Mouse (Mus musculus) CH12F3 (cell line): Measurements from ENCODE around the gene Ubtd2.

Experiments
- in situ Hi-C: fragments of 300-500 bp; cut with MboI; formaldehyde crosslinking; loops from 2 replicates; pipeline ENCODE4 v1.14.3; 2020; ENCODE audit warnings: low sequenced_read_pairs

Gene Ubtd2

DNA sequence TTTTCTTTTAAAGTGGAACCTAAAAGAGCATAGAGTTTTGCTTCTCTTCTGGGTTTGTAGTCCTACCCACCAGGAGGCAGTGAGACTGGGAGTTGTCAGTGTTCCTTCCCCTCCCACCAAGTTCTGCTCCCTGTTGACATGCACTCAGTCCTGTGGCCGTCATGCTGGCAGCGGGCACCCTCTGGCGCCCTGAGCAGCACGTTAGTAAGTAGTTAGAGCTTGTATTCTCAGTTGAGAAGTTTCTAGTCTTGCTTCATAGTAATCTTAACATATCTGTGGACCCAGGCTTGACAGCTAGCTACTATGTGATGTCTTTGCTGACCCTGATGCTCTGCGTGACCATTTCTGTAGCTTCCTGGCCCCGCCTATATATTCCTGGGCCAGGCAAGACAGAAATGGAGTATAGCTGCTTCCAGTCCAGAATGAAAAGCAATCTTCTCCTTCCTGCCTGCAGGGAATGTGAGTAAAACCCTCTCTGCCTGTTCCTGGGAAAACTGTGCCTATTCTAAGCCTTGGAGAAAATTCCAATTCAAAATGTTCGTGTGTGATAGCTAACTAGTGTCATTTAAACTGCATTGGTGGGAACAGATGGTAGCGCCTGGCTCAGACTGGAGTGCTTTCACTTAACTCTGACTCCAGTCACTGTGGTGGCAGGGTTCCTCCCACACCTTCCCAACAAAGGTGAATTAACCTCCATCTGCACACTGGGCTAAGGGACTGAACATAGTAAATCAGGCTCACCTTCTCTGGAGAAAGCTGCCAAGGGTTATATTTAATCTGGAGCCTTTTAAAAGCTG, 61.9 kb downstream of the Ubtd2 start:
- in situ Hi-C loops, result no loop called here

DNA sequence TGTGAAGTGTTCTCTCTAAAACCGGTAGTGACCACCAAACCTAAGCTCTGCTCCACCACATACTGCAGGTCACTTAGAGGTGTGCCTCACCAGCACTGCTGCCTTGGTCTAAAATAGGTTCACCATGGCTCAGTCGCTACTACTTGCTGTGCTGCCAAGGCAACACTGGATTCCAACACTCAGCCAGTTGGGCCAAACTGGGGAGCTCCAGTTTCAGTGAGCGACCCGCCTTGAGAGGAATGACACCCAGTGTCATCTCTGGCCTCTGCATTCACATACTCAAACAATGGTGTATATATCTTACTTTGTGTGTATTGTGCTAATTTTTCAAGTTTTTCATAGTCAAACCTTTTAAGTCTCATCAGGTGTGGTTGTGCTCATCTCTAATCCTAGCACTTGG, 63.6 kb downstream of the Ubtd2 start:
- in situ Hi-C loops, result no loop called here

DNA sequence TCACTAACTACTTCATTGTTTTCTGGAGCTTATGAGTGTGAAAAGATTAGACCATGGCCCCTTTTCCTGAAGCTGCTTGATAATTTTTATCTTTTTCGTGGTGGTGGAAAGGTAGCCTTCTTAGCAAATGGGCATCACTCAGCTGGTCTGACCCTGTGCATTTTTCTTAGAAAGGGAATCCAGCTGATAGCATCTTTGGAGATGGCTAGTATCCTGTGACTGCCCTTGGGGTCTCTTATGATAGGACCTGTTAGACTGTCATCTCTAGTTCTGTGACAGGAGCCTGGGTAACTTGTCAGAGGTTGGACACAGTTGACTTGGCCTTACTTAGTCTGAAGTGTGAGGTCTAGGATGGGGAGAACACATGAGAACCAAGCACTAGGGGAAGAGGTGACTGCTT, 64.2 kb downstream of the Ubtd2 start:
- in situ Hi-C loops, result no loop called here

DNA sequence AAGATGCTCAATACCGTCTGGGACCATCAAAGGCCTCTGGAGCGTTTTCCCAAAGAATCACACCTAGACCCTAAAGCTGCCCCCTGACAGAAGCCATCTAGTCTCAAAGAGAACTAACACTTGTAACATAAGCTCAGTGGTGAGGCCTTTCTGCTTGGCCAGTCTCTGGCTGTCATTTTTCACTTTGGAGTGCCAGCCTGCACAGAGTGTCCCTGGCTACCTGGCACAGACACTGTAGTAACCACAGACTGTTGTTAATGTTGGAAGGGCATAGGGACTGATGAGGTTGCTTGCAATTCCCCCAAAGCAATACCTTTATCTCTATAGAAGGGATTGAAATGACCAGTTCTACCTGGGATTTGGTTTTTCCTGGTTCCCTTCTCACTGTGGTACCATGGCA, 66.1 kb downstream of the Ubtd2 start:
- in situ Hi-C loops, result no loop called here

DNA sequence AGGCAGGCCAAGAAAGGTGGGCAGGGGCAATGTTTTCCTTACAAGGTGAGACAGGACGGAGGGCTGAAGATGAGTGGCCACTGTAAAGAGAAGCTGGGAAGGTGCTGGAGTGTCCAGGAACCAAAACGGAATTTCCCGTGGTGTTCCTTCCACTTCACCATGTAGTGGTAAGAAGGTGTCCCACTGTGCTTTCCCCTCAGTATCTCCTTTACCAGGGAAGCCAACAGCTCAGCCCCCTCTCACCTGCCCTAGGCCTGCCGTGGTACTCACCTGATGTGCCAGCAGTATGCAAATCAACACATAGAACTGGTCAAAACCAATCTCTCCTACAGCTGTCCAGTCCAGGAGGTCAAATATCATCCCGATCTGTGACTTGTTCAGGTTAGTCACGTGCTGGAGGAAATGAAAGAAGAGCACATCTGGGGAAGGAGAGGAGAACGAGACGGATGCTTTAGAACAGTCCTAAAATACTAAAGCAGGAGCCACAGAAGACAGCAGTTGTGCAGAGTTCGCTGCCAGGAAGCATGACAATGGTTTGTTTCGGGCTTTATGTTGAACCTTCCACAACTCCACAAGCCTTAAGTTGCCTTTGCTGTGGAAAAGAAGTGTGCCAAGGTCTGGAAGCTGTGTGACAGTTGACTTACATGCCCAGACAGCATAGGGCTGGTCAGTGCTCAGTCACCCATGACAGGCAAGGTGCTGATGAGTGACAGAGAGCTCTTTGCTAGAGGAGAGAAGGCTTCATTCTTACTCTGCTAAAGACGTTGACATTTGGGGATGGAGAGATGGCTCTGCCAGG, 69.2 kb downstream of the Ubtd2 start:
- in situ Hi-C loops, result no loop called here

DNA sequence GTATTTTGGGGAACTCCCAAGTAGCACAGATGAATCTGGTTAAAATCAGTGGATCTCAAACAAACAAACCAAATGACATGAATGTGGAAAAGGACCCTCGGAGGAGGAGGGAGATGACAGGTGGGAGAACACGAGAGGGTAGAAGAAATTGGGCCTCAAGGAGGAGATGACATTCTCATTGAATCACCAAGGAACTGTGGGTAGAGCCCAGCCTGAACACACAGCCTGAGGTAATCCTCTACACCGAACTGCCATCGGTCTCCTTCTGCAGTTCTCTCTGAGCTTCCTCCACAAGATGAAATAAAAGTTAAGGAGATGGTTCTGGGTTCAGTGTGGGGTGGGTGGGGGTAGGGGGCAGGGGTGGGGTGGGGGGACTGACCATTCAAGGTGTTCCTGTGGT, 71.8 kb downstream of the Ubtd2 start:
- in situ Hi-C loops, result no loop called here

DNA sequence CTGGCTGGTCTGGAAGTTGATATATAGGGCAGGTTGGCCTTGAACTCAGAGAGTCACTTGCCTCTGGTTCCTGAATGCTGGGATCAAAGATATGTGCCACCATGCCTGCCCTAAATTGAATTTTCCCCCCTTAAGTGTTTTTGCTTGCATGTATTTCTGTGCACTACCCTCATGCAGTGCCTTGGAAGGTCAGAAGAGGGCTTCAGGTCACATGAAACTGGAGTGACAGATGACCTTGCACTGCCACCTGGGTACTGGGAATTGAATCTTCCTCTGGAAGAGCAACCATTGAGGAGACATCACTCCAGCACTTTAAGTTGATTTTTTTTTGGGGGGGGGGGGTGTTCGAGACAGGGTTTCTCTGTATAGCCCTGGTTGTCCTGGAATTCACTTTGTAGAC, 75.0 kb downstream of the Ubtd2 start:
- in situ Hi-C loops, result no loop called here

DNA sequence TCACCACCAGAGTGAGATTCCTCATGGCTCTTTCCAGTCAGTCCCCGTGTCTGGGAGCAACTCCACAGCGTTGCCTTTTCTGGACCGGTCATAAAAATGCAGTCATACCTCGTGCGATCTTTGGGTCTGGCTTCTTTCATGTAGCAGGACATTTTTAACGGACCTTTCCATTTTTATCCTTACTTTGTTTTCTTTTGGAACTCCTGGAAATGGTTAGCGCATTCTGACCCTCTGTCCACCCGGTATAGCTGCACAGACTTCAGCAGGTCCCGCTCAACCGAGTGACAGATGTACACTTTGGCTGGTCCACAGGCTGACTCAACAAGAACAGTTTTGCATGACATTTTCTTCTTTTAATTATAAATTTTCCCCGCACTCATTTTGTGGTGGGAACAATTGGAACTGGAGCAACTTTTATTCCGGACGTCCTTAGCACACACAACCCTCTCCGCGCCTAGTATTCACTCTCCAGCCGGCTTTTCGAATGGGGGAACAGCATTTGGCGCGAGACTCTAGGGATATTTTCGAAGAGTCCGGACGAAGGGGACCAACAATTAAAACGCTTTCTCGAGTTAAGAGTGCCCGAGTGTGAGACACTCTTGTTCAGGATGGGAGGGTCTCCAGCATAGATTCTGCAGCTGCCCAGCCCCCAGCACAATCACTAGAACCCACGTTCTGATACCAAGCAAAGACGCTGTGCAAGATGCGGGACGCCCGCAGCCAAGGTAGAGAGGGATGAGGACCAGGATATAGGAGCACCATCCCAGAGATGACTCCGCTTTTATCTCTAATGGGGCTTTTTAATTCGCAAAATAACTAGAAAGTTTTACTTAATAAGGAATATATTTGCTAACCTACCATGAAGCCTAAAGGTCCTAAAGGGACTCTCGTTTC, 76.9 kb downstream of the Ubtd2 start, which contains the start of gene Efcab9:
TSS of gene Efcab9 (minus strand) at position 211 of the 894 bp plus-strand sequence.
- in situ Hi-C loops, result no loop called here

DNA sequence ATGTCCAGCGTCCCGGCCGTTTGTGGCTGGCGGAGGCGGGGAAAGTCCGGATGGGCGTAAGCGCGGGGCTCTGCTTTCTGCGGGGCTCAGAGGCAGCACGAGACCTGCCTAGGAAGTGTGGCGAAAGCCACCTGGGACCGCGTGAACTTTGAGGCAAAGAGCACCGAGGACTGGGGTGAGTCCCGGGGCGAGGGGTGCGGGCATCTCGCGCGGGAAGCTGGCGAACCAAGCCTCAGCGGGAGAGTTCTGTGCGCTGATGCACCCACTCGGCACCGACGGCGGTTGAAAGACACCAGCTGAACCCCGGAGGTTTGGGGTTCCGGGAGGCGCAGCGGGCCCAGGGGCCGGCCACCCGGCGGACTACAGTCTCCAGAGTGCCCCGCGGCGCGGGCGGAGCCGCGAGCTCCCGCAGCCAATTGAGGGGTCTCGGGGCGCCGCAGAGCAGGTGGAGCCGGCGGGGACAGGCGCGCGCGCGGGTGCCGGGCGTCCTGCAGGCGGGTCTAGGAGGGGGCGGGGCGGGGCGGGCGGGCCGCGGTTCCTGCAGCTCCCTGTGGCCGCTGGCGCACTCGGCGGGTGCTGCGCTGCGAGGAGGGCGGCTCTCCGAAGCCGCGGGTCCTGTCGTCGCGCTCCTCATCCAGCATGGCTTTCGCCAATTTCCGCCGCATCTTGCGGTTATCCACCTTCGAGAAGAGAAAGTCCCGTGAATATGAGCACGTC, 77.8 kb downstream of the Ubtd2 start, which contains the start of gene Stk10:
TSS of gene Stk10 (plus strand) at position 541 of the 717 bp plus-strand sequence.
- in situ Hi-C loops, result no loop called here

DNA sequence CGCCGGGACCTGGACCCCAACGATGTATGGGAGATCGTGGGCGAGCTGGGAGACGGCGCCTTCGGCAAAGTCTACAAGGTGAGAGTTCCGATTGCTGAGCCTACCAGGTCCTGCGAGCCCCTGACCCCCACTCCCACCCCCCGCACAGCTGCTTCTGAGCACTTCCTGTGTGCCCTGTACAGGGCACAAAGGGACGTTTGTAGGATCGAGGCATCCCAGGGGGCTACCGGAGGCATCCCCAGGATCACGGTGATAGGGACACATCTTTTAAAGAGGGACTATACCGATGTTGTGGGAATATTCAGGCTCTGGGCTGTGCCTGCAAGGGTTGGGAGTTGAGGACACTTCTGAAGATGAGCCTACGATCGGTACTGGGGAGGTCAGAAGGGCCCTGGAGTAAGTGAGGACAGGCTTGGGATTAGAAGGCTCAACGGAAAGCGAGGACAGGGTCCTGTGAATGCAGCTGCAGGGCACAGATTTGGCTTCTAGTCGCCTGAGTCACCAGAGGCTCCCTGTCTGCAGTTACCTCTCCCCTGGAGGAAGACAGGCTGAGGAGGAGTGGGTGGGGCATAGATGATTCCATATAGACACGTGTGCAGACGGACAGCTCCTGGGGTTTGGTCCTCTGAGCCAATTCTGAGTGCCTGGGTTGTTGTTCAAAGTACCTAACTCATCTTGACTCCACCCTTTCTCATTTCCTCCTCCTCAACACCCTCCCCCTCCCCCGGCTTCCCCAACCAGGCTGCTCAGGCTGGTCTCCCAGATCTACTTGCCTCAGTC, 78.5 kb downstream of the Ubtd2 start:
- in situ Hi-C loops, result no loop called here

DNA sequence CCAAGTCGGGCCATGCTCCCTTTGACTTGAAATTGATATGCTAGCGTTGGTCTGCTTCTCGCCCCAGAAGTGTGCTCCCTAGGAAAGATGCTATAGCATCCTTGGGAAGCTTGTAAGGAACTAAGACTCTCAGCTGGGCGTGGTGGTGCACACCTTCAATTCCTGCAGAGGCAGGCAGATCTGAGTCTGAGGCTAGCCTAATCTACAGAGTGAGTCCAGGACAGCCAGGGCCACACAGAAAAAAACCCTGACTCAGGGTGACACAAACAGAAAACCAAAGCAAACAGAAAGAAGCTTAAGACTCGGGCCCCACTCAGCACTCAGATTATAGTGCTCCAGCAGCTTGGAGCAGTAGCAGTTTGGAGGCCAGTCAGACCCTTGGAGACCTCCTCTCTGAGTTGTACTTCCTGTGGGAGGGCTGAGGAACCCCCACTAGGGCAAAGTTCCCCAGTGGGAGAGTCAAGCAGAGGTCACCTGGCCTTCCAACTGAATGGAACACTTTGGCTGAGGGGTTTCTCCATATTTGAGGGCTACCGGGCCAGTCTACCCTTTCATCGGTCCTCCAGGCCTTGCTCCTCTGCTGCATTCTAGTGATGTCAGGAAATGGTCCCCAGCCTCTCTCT, 79.4 kb downstream of the Ubtd2 start:
- in situ Hi-C loops, result no loop called here

DNA sequence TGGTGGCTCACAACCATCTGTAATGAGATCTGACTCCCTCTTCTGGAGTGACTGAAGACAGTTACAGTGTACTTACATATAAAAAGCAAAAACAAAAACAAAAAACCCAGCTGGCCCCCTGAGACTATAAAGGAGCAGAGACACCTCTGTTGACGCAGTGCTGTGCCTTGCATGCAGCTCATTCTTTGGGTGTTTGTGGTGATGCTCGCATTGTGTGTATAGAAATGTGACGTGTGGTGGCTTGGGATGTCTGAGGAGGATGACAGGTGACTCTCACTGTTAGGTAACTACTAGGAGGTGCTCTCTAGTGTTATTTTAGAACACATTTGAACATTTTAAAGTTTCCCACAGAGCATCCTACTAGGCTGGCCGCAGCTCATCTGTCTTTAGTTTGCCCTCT, 80.5 kb downstream of the Ubtd2 start:
- in situ Hi-C loops, result no loop called here

DNA sequence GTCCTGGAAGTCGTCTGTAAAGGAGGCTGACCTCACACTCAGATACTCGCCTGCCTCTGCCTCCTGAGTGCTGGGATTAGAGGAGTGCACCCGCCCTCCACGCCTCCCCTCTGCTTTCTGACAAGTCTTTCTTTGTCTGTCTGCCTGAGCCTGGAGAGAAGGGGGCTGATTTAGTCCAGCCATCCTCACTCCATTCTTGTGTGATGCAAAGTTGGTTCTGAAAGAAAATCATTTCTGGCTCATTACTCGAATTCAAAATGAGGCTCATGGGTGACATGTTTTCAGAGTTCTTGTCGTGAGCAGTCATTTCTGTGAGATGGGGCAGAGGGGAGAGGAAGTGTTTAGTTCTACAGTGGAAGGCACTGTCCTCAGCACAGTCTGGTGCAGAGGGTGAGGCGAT, 81.8 kb downstream of the Ubtd2 start:
- in situ Hi-C loops, result no loop called here

DNA sequence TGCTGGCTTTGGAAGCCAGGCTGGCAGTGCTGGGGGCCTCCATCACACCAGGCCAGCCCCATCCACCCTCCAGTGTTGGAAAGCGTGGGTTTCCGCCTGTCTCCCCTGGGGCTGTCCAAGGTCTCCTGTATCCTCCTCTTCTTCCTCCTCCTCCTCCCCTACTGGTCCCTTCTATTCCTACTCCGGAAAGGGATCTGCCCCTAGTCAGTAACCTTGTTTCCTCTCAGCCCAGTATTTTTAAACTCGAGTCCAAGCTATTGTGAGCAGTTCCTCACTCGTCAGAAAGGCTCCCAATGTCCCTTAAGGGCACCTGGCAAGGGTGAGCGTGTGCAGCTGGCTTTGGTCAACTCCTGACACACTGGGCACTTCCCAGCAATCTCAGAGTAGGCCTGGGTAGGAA, 83.3 kb downstream of the Ubtd2 start:
- in situ Hi-C loops, result no loop called here

DNA sequence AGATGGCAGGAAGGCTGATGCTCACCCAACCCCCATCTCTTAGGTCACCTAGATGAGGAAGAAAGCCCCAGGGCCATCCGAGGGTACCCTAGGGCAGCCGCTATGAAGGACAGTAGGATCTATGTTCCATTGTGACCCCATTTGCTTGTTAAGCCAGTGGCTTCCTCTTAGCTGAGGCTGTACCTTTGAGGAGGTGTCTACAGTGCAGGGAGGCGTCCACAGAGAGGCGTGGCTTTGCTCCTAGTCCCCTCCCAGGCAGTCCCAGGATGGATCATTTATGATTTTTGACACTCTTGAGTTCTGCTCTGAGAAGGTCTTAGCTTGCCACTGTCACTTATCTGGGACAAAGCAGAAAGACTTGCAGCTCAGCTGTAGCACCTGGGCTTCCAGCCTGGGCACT, 83.7 kb downstream of the Ubtd2 start:
- in situ Hi-C loops, result no loop called here

DNA sequence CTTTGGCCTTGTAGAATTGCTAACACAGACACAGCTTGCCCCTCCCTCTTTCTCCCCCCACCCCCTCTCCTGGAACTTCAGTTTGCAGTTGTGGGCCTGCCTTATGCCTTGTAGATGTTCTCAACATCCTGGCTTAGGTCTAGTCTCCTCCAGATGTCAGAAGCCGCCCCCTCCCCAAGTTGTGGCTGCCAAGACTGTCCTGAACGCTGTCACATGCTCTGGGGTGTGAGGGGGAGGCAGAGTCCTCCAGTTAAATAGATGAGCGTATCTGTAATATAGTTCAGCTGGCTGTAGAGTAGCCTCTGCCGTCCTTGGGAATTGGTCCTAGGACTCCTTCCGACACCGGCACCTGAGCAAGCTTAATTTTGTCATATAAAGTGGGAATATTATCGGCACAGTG, 84.5 kb downstream of the Ubtd2 start:
- in situ Hi-C loops, result no loop called here

DNA sequence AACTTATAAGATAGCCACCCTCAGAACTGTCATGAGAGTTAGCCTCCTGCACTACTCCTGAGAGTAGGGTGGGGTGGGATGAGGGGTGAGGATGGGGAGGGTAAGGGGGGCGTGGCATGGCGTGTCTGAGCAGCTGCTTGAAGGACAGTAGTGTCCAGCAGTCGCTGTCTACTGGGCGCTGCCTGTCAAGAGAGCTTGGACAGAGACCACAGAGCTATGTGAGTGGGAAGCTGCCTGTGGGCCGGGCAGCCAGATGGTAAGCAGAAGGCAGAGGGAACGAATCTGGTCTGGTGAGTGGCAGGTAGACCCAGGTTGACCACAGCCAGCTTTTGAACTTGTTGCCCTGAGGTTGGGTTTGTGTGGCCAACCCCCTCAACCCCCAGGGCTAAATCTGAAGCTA, 85.3 kb downstream of the Ubtd2 start:
- in situ Hi-C loops, result no loop called here

DNA sequence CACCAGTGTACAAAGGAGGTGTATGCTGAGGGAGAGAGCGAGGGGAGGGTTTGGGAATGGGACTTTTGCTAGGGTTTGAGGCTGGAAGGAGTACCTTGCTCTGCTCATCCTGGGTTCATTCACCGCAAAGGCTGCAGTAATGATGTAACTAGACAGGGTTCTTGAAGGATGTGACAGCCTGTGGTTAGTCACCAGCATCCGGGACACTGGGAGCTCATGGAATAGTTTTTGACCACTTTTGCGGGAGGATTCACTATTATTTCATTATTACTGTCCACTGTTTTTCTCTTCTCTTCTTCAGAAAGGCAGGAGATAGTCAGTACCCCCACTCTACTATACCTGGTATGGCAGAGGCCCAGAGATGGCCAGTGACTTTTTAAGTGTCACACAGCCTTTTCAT, 87.0 kb downstream of the Ubtd2 start:
- in situ Hi-C loops, result no loop called here

DNA sequence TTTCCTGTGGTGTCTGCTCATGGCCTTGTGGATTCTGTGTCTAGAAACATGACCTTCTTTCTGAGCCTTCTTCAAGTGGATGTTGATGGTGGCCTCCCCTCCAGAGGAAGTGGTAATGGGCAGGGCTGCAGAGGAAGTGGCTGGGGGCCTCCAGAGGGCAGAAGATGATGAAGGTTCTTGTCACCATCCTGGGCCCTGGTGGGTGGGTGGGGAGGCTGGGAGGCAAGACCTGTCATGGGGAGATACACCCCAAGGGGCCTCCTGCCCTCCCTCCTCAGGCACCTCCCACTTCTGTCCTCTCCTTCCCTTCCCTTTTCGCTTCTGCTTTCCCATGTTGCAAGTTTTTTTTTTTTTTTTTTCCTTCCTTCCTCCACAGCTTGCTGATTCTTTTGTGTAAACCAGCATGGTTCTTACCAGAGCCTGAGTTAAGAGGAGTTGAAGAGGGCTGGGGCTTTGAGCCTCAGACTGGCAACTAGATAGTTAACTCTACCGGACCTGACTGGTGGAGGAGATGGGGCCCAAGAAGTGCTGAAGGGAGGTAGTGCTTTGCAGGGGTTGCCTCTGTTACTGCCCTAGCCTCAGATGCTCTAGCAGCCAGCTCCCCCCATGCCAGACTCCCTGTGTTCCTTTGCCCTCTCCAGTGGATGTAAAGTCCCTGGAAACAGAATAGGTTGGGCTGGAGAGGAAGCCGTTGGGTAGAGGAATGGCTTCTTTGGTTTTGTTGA, 87.7 kb downstream of the Ubtd2 start:
- in situ Hi-C loops, result no loop called here
